Mouse (Mus musculus) fat pad, adult 2 months (tissue): ENCODE results near the gene Sun2.
A peak's percentile ranks its signal among the peaks of the same experiment; 100 is the strongest.

ENCODE experiments used
- DNase-seq: peaks from one replicate; pipeline ENCODE4 v3.0.0-alpha.2; 2011; ENCODE audit warnings: low read depth, low spot score; ENCODE audit errors: extremely low read depth

The Sun2 gene

DNA sequence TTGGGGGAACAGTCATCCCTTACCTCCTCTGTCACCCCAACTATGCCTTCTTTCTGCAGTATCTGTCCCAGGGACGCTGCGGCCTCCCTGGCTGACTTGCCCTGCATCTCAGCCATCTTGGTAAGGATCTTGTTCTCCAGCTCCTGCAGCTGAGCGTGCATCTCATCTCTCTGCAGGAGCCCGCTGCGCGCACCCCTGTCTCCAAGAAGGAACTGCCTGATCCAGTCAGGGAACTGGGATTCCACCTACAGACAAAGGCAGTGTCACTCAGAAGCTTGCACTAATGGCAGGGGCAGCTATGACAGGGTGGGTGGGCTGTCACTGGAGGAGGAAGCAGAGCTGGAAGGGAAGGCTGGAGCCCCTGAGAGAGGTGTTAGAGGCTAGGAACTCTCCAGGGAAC, 14.5 kb downstream of the Sun2 start:
- DNase-seq: no peak

DNA sequence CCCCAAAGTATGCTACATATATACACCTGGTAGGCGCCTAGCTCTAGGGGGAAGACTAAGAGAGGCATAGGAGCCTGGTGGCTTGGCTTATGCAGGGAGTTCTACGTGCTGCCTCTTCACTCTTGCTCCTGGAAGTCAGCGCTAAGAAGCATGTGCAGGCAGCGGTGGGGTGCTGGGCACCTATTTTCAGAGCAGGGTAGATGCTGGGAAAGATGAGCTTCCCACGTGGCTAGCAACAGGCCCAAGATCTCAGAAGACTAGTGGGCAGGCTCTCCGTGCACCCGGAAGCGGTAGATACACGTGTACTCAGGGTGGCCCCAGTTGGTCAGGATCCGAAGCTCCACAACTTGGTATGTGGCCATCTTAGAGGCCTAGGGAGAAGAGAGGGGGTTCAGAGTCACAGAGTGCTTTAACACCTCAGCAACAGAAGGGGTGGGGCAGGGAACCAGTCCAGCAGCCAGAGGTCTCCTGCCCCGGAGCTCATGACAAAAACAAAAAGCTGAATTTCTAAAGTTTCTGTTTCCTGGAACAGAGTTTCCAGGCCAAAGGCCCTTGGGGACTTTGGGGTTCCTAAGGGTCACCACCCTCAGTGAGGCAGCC, 17.0 kb downstream of the Sun2 start:
- DNase-seq: no peak

DNA sequence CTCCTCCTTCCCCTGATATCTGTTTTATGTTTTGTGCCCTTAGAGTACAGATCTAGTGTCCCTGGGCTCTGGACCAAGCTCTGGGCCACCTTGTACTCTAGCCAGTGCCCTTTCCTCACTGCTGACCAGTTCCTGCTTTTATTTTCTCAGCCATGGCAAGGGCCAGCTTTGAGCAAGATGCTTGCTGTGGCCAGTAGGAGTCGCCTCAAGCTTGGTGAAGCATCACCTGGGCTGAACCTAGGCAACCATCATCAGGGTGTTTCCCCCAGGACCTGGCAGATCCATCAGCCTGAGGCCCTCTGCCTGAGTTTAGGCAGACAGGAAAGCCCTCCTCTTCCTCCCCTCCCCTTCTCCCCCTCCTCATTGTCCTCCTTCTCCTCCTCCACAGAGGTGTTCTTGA, 18.9 kb downstream of the Sun2 start:
- no peak for DNase-seq

DNA sequence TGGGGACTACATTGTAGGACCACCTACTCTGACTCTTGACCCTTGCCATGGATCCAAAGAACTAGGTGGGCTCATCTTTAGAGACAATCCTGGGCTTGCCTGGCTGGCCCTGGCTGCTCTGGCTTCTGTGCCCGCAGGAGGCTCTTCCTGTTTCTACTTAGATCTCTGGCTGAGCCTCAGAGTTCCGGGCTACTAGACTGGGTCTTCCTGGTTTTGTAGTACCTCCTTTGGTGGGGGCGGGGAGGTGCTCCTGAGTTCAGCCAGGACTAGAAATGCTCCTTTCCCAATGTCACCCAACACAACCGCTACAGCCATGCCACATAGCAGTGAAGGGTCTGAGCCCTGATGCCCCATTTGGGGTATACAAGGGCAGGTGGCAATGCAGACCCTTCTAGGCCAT, 21.5 kb downstream of the Sun2 start:
- no peak for DNase-seq

DNA sequence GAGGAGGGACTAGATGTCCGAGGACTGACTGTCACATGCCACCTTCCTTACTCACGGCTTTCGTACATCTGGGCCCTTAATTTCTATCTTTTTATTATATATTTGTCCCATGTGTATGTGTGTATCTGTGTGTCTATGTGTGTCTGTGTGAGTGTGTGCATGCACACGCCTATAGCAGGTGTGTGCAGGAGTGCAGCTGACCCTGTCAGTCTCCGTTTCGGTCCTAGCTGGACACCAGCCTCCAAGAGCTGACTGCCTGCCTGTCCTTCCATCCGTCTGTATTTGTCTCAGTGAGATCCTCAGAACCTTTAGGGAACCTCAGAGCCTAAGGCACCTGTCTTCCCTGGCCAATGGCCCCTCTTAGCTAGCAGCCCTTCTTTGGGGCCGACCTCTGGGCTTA, 22.1 kb downstream of the Sun2 start:
- DNase-seq: no peak

DNA sequence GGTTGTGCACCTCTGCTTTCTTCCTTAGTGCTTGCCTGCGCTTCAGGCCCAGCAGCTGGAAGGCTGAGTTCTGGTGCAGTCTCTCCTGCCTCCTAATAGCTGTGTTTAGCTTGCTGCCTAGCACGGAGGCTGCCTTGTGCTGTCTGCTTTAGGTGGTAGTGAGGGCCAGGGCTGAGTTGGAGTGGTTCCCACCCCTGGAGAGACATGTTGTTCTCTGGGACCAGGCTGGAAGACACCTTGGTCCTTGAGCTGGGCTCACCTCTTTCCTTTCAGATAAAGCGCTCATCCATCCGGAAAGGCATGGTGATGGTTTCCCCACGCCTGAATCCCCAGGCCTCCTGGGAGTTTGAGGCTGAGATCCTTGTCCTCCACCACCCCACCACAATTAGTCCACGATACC, 25.6 kb downstream of the Sun2 start:
- no peak for DNase-seq

DNA sequence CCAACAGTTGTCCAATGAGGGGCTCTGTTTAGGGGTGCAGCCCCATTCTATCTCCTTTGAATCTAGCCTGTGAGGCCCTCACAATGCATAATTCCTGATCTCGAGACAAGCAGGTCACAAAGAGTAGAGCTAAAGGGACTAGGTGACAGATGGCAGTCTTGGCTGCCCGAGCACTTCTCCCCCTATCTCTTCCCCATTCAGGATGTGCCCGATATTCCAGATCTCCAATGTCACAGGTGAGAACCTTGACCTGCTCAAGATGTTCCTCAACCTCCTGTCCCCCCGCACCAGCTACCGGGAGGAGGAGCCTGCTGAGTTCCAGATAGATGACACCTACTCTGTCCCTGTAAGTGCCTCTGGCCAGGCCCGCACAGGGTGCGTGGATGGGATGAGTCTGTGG, 26.7 kb downstream of the Sun2 start:
- DNase-seq: no peak

DNA sequence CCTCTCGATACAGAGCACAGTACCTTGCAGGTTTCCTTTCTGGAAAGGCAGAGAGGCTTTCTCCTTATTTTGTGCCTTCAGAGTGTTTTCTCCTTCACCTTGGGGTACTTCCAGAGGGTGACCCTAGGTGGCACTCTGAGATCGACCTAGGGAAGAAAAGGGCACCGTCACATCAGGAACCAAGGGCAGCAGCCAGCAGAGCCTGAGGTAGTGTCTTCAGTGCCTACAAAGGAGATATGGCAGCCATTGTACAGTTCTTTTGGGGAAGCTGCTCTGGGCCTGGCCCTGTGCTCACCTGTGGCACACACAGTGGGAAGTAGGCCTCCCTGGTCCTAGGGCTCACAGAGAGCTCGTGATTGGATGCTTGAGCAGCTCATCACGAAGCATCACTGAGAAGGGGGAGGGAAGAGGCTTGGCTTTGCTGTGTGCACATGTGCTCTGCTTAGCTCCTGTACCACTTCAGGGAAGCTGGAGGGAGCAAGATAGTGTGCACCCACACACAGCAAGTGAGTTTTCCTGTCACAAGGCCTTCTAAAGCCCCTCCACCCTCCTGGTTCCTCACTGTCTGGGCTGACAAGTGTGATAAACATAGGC, 34.0 kb downstream of the Sun2 start:
- no peak for DNase-seq

DNA sequence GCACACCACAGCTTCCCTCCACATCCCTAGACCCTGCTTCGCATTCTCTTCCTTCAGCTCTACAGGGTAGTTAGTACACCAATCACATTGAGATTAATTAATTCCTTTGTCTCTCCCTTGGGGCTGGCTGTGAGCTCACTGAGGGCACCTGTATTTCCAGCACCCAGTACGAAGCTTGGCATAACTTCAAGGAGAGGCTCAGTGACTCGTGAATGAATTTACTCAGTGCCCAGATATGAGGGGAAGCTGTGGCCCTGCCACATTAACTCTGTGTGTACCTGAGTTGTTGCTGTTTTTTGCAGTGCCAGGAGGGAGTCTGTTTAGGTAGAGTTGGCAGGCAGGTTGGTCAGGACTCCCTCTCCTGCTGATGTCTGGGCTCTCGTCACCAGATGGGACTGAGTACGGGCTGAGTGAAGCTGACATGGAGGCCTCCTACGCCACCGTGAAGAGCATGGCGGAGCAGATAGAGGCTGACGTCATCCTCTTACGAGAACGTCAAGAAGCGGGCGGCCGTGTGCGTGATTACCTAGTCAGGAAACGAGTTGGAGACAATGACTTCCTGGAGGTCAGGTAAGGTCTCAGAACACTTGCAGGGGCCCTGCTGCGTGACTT, 35.6 kb downstream of the Sun2 start:
- no peak for DNase-seq

DNA sequence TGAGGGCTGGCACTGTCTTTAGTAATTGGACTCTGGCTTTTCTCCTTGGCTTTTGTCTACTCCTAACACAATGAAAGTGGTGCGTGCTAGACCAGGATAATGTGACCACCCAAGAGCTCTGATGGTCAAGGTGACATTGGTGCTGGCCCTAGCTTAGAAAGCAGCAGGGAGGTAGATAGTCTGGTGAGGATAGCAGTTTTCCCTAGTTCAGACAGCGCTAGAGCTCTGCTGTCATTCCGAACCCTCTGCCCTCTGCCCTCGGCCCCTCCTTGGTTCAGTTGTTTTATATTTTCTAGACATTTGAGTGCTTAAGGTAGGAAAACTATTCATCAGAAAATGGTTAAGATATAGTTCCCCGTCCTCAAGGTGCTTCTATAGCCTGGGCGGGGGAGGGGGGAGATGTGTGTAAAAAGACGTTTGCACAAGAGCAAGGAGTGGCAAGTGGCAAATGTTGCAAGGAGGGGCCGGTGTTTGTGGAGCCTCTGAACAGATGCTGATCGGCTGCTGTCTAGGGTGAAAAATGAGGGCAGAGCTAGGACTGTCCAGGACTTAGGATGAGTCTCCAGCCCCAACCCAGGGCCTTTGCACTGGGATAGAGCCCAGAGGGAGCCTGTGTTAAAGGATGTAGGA, 44.7 kb downstream of the Sun2 start:
- DNase-seq: no peak

DNA sequence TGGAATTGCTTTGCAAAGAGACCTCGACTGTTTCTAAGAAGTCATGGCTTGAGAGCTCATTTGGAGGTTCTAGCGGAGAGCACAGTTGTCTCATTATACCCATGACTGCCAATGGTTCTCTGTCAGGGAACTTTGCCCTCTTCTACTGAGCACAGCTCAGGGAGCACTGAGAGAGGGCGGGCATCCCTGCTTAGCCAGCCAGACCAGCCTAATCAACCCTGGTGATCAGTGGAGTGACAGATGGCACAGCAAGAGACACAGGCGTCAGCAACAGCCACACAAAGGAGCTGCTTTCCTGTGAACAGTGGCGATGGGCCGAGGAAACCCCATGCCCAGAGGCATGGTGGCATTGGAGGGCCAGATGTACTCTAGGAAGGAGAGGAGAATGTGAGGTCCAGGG, 45.3 kb downstream of the Sun2 start:
- DNase-seq: no peak

DNA sequence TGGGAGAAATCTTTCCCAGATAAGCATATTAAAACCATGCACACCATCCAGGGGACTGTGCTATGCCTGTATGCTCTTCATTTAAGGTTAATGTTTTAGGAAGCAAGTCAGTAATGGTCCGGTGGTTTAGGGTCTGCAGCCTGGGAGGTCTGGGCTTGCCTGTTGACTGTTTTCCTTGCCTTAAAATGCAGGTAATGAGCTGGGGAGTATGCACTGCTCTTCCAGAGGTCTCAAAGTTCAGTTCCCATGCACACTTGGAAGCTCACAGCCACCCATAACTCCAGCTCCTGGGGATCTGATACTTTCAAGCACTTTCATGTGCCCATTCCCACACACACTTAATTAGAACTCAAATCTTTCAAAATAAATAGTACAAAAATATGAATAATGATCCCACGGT, 45.8 kb downstream of the Sun2 start:
- no peak for DNase-seq

DNA sequence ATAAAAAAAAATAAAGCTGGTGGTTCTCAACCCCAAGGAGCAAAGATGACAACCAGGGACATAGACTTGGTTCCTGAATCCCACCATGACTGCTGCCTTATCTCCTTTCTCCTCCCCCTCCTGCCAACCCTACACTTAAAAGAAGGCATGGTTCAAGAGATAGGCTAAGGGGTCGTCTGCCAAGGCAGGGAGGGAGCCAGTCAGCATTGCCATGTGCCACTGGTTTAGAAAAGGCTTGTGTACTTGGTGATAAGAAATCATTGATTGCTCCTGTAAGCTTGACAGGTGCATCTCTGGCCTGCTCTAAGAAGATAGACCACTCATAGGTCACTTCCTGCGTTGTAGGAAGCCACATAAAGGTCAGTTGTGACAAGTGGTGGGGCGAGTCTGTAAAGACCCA, 46.8 kb downstream of the Sun2 start:
- DNase-seq: no peak

DNA sequence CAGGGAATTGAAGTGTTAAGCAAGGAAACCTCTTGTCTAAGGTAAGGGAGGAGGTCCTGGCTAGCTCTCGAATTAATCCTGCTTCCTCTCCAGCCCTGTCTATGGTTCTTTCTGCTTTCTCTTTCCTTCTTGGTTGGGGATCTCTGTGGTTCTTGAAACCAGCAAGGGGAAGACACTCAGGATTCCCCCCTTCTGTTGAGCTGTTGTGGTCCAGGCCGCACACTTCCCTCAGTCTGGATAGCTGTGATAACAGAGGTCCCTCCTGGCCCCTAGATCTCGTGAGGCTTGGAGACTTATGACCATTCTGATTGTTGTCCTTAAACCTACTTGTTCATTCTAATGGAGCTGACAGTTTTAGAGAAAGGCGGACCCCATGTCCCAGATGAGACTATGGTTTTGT, 47.8 kb downstream of the Sun2 start:
- DNase-seq: no peak

DNA sequence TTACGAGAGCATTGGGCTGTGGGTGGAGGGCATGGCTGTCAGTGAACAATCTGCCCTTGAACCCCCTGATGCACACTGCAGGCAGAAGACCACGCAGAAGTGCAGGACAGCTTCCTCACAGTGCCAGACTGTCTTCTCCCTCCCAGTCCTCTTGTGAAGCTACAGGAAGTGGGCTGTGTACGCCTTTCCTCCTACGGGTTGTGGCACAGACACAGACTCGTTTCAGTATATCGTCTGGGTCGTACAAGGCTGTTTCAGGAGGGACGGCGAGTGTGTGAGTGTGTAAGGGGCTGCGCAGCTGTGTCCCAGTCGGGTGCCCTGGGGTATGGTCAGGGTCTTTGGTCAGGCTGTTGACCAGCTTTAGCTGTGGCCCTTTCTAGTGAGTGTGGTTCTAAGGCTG, 48.6 kb downstream of the Sun2 start:
- no peak for DNase-seq

DNA sequence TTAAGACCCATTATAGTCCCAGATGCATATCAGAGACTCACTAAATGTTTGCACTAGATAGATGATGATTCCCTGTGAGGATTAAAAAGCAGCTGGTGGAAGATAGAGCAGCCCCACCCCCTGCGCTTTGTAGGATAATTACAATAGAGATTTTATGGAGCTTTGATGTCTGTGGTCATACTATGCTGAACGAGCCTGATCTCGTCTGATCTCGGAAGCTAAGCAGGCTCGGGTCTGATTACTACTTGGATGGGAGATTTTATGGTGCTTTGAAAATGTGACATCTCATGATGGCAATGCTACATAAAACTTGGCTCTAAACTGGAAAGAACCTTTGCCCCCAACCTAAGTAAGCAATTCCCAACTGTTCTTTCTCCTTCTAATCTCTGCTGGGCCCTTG, 50.0 kb downstream of the Sun2 start:
- DNase-seq: no peak

DNA sequence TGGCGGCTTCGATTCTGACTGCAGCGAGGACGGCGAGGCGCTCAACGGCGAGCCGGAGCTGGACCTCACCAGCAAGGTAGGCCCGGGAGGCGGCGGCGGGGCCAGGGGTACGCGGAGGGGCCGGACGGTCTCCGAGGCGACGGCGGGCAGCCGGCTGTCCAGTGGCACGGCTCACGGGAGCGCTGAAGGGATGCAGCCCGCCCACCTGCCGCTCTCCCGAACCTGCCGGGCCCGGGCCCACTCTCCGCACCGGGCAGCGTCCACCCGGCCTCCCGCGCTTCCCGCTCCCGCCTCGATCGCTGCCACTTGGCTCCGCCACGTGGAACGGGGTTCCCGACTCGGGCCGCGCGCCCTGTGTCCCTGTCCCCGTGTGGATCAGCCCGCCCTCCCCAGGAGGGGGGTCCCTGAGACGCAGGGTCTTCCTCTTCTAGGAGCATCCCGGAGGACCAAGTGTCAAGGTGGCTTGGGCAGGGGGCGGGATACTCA, 51.3 kb downstream of the Sun2 start:
- no peak for DNase-seq

DNA sequence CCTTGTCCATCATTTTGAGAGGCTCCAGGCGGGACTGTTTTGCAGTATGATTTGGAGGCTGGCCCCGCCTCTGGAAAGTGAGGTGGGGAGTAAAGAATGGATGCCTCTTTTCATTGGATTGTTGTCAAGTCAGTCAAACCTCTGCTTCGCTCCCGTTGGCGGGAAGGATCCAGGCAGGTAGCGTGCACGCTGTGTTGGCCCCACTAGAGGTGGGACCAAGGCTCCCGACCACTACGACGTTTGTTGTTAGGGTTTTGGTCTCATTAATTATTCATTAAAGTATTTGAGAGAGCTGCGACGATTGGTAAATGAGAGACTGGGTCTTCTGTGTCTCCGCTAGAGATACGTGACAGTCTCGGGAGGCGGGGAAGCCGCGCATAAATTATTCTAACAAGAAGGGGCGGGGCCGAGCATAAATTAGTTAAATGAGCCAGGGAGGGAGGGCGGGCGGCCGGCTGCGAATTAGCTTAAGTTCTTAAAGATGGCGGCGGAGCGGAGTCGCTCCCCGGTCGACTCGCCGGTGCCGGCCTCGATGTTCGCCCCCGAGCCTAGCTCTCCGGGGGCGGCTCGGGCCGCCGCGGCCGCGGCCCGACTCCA, 51.8 kb downstream of the Sun2 start, which contains the start of gene Gtpbp1:
Gene Gtpbp1 (plus strand): TSS at position 420 of the 597 bp plus-strand sequence.
- peak; percentile 99 for DNase-seq

DNA sequence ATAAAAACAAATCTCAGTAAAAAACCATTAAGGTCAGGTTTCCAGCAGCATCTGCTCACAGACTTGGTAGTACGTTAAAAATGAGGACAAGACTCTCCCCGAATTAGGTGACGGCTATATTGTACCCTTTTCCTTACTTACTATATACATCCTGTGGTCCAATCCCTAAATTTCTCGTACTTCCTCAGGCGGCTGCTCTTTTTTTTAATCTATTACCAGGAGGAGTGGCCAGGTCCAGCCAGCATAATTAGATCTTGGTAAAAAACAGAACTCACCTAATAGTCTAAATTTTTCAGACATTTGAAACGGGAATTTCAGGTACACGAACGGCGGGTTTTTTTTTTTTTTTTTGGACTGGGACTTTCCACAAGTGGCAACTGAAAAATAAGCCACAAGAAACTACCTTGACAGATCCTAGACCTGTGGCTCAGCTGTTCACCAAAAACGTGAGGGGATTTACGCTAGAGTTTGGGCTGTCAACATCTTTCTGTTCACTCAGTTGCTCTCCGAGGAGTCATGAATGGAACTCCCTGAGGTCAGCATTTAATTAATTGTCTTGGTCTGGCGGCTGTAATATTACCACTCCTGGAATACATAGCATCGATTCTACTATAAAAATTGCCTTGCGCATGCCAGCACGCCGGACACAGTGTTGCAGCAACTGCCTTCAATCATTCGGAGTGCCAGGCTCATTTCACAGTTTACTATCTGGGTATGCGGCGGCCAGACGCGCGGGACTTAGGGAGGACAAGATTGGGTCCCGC, 52.5 kb downstream of the Sun2 start:
- no peak for DNase-seq

DNA sequence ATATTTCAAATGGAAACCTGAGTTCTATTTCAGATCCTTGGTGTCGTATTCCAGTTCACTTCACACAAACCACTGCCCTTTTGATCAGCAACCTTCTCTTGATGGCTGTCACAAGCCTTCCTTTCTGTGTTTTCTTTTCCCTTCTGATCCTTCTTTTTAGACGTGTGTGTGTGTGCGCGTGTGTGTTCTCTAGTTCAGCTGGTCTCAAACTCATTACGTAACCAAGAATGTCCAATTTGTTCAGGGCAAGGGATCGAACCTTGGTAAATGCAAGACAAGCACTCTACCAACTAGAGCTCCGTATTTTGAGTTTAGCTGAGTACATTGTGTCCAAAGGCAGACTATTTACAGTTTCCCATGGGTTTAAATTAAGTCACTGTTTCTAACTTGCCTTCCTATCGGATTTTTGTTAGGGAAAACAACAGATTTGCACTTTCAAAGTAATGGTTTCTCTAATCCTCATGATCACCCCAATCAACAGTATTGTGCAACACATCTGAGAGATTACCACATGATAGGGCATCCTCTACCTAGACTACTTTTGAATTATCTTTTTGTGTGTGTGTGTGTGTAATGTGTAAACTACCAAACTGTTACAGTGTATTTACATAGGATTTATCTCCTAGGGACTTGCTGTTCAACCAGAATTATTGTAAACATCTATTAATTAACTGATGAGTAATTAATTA, 53.9 kb downstream of the Sun2 start:
- no peak for DNase-seq
